Mouse (Mus musculus) CD4-positive, CD25-positive, alpha-beta regulatory T cell, adult 2 months (primary cell): Measurements from ENCODE around the gene Scaf8.
A peak's percentile ranks its signal among the peaks of the same experiment; 100 is the strongest.

Experiments used
- DNase-seq: peaks from one replicate; pipeline ENCODE4 v3.0.0-alpha.2; 2012; ENCODE audit warnings: low read depth, low spot score

The Scaf8 gene

GRCm38 (mm10) chr17:3207529-3208240 lies 92.9 kb downstream of the Scaf8 start:
- DNase-seq, result no peak

DNA sequence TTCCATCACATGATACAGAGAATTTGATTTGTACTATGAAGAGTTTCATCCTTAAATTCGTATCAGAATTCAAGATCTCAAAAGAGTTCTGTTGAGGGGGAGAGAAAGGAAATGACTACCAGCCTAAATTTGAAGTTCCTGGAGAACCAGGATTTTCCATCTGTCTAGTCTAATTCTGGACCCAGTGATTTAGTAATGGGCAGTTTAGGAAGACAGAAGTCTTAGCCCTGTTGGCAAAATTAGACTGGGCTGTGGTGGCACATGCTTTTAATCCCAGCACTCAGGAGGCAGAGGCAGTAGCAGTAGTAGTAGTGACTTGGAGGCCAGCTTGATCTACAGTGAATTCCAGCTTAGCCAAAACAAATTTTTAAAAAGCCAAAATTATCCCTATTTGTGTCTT lies 93.7 kb downstream of the Scaf8 start:
- no peak for DNase-seq

- peak; percentile 26 for DNase-seq
These were observed 94.8 kb downstream of the Scaf8 start for GRCm38 (mm10) chr17:3209581-3209980.

DNA sequence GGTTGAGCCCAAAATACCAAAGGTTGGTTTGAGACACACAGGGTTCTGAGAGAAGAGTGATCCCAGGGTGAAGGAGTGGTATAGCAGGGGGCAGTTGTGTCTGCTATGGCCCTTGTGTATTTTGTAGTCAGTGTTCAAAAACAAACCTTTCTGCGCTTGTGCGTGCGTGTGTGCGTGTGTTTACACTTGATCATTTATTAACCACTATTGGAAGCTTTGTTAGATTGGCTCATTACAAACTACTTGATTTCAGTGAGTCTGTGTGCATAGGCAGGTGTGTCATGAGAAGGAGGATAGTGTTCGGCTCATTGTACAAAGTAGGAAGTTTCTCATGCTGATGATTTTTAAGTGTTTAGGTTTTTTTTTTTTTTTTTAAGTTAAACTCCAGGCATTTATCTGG lies 95.4 kb downstream of the Scaf8 start:
- no peak for DNase-seq

DNA sequence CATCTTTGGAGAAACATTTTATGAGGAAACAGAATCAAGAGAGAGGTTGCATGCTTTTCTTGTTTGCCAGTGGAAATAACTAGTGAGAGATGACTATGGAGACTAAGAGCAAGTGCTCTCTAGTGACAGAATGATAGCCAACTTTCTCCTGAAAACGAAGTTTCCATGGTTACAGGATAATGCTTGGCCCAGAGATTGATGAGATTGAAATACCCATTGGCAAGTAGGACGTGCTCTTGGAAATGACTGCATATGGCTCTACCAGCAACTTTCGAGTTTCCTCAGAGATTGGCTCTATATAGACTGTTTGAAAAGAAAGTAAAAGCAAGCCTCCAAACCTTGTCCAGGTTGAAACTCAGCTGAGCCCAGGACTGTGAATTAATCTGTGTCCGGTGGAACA lies 97.3 kb downstream of the Scaf8 start:
- DNase-seq, result no peak

GRCm38 (mm10) chr17:3212886-3213285 lies 98.1 kb downstream of the Scaf8 start:
- no peak for DNase-seq

DNA sequence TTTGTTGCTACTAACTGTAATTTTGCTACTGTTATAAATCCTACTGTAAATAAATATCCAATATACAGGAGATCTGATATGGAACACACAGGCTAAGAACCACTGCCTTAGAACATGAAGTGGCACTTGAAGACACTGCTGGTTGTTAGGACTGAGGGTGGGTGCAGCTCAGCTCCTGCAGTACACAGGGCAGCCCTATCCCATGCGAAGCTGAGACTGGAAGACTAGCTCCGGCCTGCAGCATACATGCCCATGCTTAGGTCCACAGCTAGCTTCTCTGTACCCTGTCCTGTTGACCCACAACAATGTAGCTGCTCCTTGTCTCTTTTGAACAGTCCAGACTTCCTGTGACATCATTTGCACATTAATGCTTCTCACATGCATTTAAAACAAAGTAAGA lies 100.1 kb downstream of the Scaf8 start:
- DNase-seq, result no peak

- no peak for DNase-seq
These were observed 102.3 kb downstream of the Scaf8 start for GRCm38 (mm10) chr17:3217023-3217422.

DNA sequence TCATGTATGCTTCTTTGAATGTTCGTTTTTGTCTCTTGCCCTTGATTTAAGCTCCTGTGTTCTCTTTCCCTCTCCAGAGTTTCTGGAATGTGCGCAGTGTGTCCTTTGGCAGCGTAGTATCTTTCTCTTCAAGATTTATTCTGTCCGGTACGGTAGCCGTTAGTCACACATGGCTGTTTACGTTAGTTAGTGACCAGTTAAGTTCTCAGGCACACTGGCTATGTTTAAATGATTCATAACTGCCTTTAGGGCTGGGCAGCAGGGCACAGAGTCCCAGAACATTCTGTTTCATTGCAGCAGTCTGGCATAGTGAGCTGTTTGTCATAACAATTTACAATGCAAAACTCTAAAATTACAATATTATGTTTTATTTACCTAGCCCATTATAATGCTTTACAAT lies 103.6 kb downstream of the Scaf8 start:
- DNase-seq, result no peak

DNA sequence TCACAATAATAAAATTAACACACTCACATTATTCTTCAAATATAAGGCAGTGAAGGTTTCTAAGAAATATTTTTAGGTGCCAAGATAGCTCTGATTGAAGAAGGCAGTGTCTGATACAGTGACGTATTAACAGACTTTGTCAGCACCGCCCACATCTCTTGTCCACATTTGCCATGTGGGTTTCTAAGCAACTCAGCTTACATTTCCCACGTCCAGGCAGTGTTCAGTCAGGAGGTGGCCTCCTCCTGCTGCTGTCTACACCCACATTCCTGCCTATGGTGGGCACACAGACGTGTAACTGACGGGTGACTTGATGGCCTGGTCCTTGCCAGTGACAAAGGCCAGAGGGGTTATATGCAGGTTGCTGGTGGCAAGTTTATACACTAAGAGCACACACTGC lies 104.1 kb downstream of the Scaf8 start:
- DNase-seq, result peak; percentile 13

GRCm38 (mm10) chr17:3220201-3220600 lies 105.4 kb downstream of the Scaf8 start:
- DNase-seq, result peak; percentile 41

- no peak for DNase-seq
These were observed 108.3 kb downstream of the Scaf8 start for GRCm38 (mm10) chr17:3223071-3223470.

- no peak for DNase-seq
These were observed 108.9 kb downstream of the Scaf8 start for GRCm38 (mm10) chr17:3223721-3224120.

GRCm38 (mm10) chr17:3224383-3225106 lies 109.8 kb downstream of the Scaf8 start:
- peak; percentile 90 for DNase-seq

- peak; percentile 77 for DNase-seq
These were observed 115.6 kb downstream of the Scaf8 start for GRCm38 (mm10) chr17:3230231-3231000.

GRCm38 (mm10) chr17:3232626-3233025 lies 117.9 kb downstream of the Scaf8 start:
- DNase-seq, result no peak

- DNase-seq, result no peak
These were observed 128.9 kb downstream of the Scaf8 start for GRCm38 (mm10) chr17:3243672-3244071.

DNA sequence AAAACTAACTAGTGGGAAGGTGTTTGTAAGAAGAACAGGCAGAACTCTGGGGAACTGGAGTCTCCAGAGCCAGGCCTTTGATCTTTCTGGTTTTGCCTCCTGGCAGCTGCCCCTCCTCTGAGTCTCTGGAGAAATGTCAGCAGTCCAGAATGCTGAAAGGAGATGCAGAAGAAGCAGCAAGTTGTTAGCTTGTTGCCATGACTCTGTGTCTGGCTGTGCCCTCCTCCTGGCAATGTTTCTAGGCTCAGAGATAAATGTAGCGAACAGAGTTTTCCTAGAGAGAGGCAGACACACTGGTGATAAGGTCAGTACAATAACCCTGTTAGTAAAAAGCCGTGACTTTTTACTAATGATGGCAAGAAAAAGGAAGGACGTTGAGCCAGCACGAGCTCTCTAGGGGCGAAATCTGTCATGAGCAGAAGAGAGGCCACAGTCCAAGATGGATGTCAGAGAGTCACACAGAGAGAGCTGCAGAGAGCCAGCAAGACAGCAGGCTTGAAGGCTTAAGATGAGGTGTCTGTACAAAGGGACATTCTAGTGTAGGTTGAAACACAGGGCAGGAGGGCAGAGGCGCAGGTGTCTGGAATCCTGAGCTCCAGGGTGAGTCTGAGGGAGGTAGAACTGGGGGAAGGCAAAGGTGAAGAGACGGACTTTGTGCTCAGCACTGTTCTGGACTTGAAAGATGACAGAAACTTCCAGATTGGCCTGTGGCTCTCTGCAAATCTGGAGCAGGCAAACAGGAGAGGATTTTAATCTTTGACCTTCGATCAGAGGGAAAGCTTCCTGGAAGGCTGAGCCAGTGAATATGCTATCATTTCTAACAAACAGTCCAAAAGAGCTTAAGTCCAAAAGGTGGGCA lies 130.3 kb downstream of the Scaf8 start:
- DNase-seq, result no peak

- no peak for DNase-seq
These were observed 132.0 kb downstream of the Scaf8 start for GRCm38 (mm10) chr17:3246665-3247370.
